Mouse (Mus musculus) erythroblast, embryonic 14.5 days (primary cell): ENCODE data around the gene Slc22a28. TPM values are rescaled to one million over a fixed set of nuclear protein-coding genes. Genes with fewer than 3 reads are reported as not detected.
"Not testable (repeated sequence)": the region's sequence is repeated elsewhere in the genome, so short reads cannot be mapped to it uniquely, and the experiment has no call there.

ENCODE experiments used
- H3K27me3 ChIP-seq: 2 replicates; pipeline ENCODE4 v1.6.1; 2012; ENCODE audit warnings: inconsistent platforms; ENCODE audit not compliant: control insufficient read depth
- H3K36me3 ChIP-seq: 2 replicates; pipeline ENCODE4 v1.6.1; 2012; ENCODE audit warnings: mild to moderate bottlenecking, inconsistent platforms; ENCODE audit not compliant: control insufficient read depth
- H3K4me1 ChIP-seq: 2 replicates; pipeline ENCODE4 v1.6.1; 2012; ENCODE audit warnings: inconsistent platforms; ENCODE audit not compliant: control insufficient read depth
- H3K4me3 ChIP-seq: replicated peaks from 2 replicates; pipeline ENCODE3; 2012; ENCODE audit warnings: moderate library complexity, mild to moderate bottlenecking, inconsistent platforms
- H3K9me3 ChIP-seq: 2 replicates; pipeline ENCODE4 v1.6.1; 2012; ENCODE audit warnings: low read length, inconsistent platforms, mixed read lengths; ENCODE audit not compliant: control insufficient read depth
- GATA1 ChIP-seq: IDR thresholded peaks from 2 replicates; pipeline ENCODE4 v1.6.1; 2012; ENCODE audit warnings: low read length, inconsistent platforms, mixed read lengths
- TAL1 ChIP-seq: IDR thresholded peaks from 3 replicates; pipeline ENCODE4 v1.6.1; 2012; ENCODE audit warnings: low read length, inconsistent platforms, mixed read lengths
- polyA plus RNA-seq: library from polyadenylated mRNA; stranded (reverse); fragments of >175 nt; gene quantifications from 2 replicates; pipeline ENCODE4 v1.2.3, GENCODE M21; 2012

Gene Slc22a28
- polyA plus RNA-seq, result not detected in 2 replicates

GRCm38 (mm10) chr19:8131881-8132280 is at the start of gene Slc22a28:
Gene Slc22a28, minus strand, starts transcription at chr19:8131982.
- H3K36me3 ChIP-seq, H3K27me3 ChIP-seq, H3K4me3 ChIP-seq, H3K4me1 ChIP-seq: not testable (repeated sequence)
- peaks cover 12% of the 10 kb centered on the region for H3K9me3 ChIP-seq

GRCm38 (mm10) chr19:8148787-8149523 is 17.2 kb upstream of the Slc22a28 start:
- Histone ChIP-seq H3K9me3 (peaks cover 17% of the 10 kb centered on the region), H3K4me1 (no peaks in the 10 kb centered on the region), H3K4me3 (no peak overlapping the region), H3K36me3 (no peaks in the 10 kb centered on the region; the same call in 1 of the 2 replicates), H3K27me3 (no peaks in the 10 kb centered on the region)
- TF ChIP-seq TAL1, result no peak

- H3K4me1 ChIP-seq, H3K4me3 ChIP-seq, H3K27me3 ChIP-seq, H3K36me3 ChIP-seq: not testable (repeated sequence)
- peaks cover 11% of the 10 kb centered on the region for H3K9me3 ChIP-seq
Observed at GRCm38 (mm10) chr19:8142716-8143115, 10.9 kb upstream of the Slc22a28 start.

- H3K9me3 ChIP-seq, result peaks cover 21% of the 10 kb centered on the region
- not testable (repeated sequence) for H3K4me1 ChIP-seq, H3K36me3 ChIP-seq, H3K4me3 ChIP-seq, H3K27me3 ChIP-seq
Observed at GRCm38 (mm10) chr19:8134127-8134841, 2.5 kb upstream of the Slc22a28 start.

GRCm38 (mm10) chr19:8019904-8020349 is 111.9 kb downstream of the Slc22a28 start:
- Histone ChIP-seq H3K36me3 (no peaks in the 10 kb centered on the region), H3K4me3 (peak overlapping the region; percentile 24), H3K4me1 (no peaks in the 10 kb centered on the region), H3K27me3 (no peaks in the 10 kb centered on the region), H3K9me3 (peaks cover 16% of the 10 kb centered on the region)
- TF ChIP-seq TAL1 (no peak), GATA1 (no peak)

- peaks cover 16% of the 10 kb centered on the region for H3K9me3 ChIP-seq
- H3K4me3 ChIP-seq, H3K36me3 ChIP-seq, H3K27me3 ChIP-seq, H3K4me1 ChIP-seq: not testable (repeated sequence)
Observed at GRCm38 (mm10) chr19:8019329-8019851, 112.4 kb downstream of the Slc22a28 start.

- H3K4me3 ChIP-seq, H3K4me1 ChIP-seq, H3K36me3 ChIP-seq, H3K27me3 ChIP-seq: not testable (repeated sequence)
- H3K9me3 ChIP-seq, result peaks cover 14% of the 10 kb centered on the region
Observed at GRCm38 (mm10) chr19:8018535-8018934, 113.2 kb downstream of the Slc22a28 start.

Other genes starting within 250 kb of the Slc22a28 start
- not detected in 2 replicates for gene Slc22a27, start 166.0 kb downstream of the Slc22a28 start, polyA plus RNA-seq
- not detected in 2 replicates for gene Slc22a29, start 86.9 kb upstream of the Slc22a28 start, polyA plus RNA-seq